Mouse (Mus musculus): ENCODE measurements around the gene 1700030K09Rik. TPM values are rescaled to one million over a fixed set of nuclear protein-coding genes. Genes with fewer than 3 reads are reported as not detected.

Gene 1700030K09Rik
- total RNA-seq, 2 experiments from 2014 or later: 10.3 to 15.1 TPM

- intact Hi-C loops (cut with DNase I): no loop called here
- DNase-seq (ENCODE audit: low spot score in 2 of 2): no peak
These were observed 14.1 kb downstream of the 1700030K09Rik start for GRCm38 (mm10) chr8:72457806-72458205.

GRCm38 (mm10) chr8:72458457-72458856 is 14.8 kb downstream of the 1700030K09Rik start:
- intact Hi-C loops (cut with DNase I): no loop called here
- DNase-seq (ENCODE audit: low spot score in 2 of 2): no peak

- intact Hi-C loops (cut with DNase I): no loop called here
These were observed 16.3 kb downstream of the 1700030K09Rik start for GRCm38 (mm10) chr8:72459881-72460533.

GRCm38 (mm10) chr8:72464211-72464610 is 20.5 kb downstream of the 1700030K09Rik start:
- no peak for DNase-seq (ENCODE audit: low spot score in 2 of 2)
- intact Hi-C loops (cut with DNase I): no loop called here

More at GRCm38 (mm10) chr8:72459881-72460533, 16.3 kb downstream of the 1700030K09Rik start:
- no peak for DNase-seq (ENCODE audit: low spot score in 2 of 2)

- no peak for DNase-seq (ENCODE audit: low spot score in 2 of 2)
- intact Hi-C loops (cut with DNase I): no loop called here
These were observed 25.6 kb downstream of the 1700030K09Rik start for GRCm38 (mm10) chr8:72469243-72469642.

GRCm38 (mm10) chr8:72469984-72470383 is 26.3 kb downstream of the 1700030K09Rik start:
- DNase-seq (ENCODE audit: low spot score in 2 of 2): no peak
- intact Hi-C loops (cut with DNase I): no loop called here

- DNase-seq (ENCODE audit: low spot score in 2 of 2): no peak
- intact Hi-C loops (cut with DNase I): no loop called here
These were observed 27.0 kb downstream of the 1700030K09Rik start for GRCm38 (mm10) chr8:72470684-72471083.

- intact Hi-C loops (cut with DNase I): loop anchor here (2.0 kb wide), 1 partner anchor 54 kb away; the partner anchor contains the start of gene Eps15l1
- DNase-seq (ENCODE audit: low spot score in 2 of 2): peak; percentile 99
These were observed 31.3 kb downstream of the 1700030K09Rik start, which contains the start of gene Cherp for GRCm38 (mm10) chr8:72474826-72475546. Gene Cherp (minus strand): TSS chr8:72475226.

GRCm38 (mm10) chr8:72485456-72486199 is 41.9 kb downstream of the 1700030K09Rik start:
- no peak for DNase-seq (ENCODE audit: low spot score in 2 of 2)
- intact Hi-C loops (cut with DNase I): no loop called here

- DNase-seq (ENCODE audit: low spot score in 2 of 2): no peak
- intact Hi-C loops (cut with DNase I): no loop called here
These were observed 43.3 kb downstream of the 1700030K09Rik start for GRCm38 (mm10) chr8:72487014-72487413.

GRCm38 (mm10) chr8:72491017-72491416 is 47.3 kb downstream of the 1700030K09Rik start:
- intact Hi-C loops (cut with DNase I): no loop called here
- no peak for DNase-seq (ENCODE audit: low spot score in 2 of 2)

- intact Hi-C loops (cut with DNase I): loop anchor here (1.0 kb wide), 1 partner anchor 56 kb away; the partner anchor contains the start of gene Med26
- peak in 1 of 2 experiments; percentile 64 for DNase-seq (ENCODE audit: low spot score in 2 of 2)
These were observed 48.3 kb downstream of the 1700030K09Rik start, which contains the start of gene Slc35e1 for GRCm38 (mm10) chr8:72491680-72492621. Gene Slc35e1 (minus strand): TSS chr8:72492614.

GRCm38 (mm10) chr8:72492622-72493081 is 49.0 kb downstream of the 1700030K09Rik start:
- intact Hi-C loops (cut with DNase I): loop anchor here (1.0 kb wide), 1 partner anchor 56 kb away; the partner anchor contains the start of gene Med26
- peak; percentile 99 to 100 for DNase-seq (ENCODE audit: low spot score in 2 of 2)

GRCm38 (mm10) chr8:72493381-72493780 is 49.7 kb downstream of the 1700030K09Rik start:
- no peak for DNase-seq (ENCODE audit: low spot score in 2 of 2)
- intact Hi-C loops (cut with DNase I): no loop called here

- intact Hi-C loops (cut with DNase I): no loop called here
- no peak for DNase-seq (ENCODE audit: low spot score in 2 of 2)
These were observed 51.9 kb downstream of the 1700030K09Rik start for GRCm38 (mm10) chr8:72495411-72496111.

- DNase-seq (ENCODE audit: low spot score in 2 of 2): no peak
- intact Hi-C loops (cut with DNase I): no loop called here
These were observed 52.5 kb downstream of the 1700030K09Rik start for GRCm38 (mm10) chr8:72496217-72496616.

GRCm38 (mm10) chr8:72497911-72498310 is 54.2 kb downstream of the 1700030K09Rik start:
- intact Hi-C loops (cut with DNase I): no loop called here
- no peak for DNase-seq (ENCODE audit: low spot score in 2 of 2)

GRCm38 (mm10) chr8:72498527-72498926 is 54.8 kb downstream of the 1700030K09Rik start:
- DNase-seq (ENCODE audit: low spot score in 2 of 2): no peak
- intact Hi-C loops (cut with DNase I): no loop called here
